Mouse (Mus musculus): ENCODE data around the gene Zfyve19. TPM values are rescaled to one million over a fixed set of nuclear protein-coding genes. Genes with fewer than 3 reads are reported as not detected.

Zfyve19 gene
- polyA plus RNA-seq, 1 experiment from 2014 or later = 68.5 TPM

Other genes starting within 250 kb of the Zfyve19 start
- gene Ccdc32, start 179.2 kb upstream of the Zfyve19 start, polyA plus RNA-seq (2015; fragmentation: Nextera tagmentation; extraction: Ambion mirVana) = 37.0 and 39.0 TPM in 2 replicates
- gene Rpusd2, start 173.8 kb upstream of the Zfyve19 start, polyA plus RNA-seq (2015; fragmentation: Nextera tagmentation; extraction: Ambion mirVana) = 3.7 and 4.8 TPM in 2 replicates
- gene Knl1, start 161.5 kb upstream of the Zfyve19 start, polyA plus RNA-seq (2015; fragmentation: Nextera tagmentation; extraction: Ambion mirVana) = 10.3 and 11.8 TPM in 2 replicates
- 11.7 and 12.7 TPM in 2 replicates for gene Rad51, start 95.8 kb upstream of the Zfyve19 start, polyA plus RNA-seq (2015; fragmentation: Nextera tagmentation; extraction: Ambion mirVana)
- 45.2 and 45.8 TPM in 2 replicates for gene Rmdn3, start 51.6 kb upstream of the Zfyve19 start, polyA plus RNA-seq (2015; fragmentation: Nextera tagmentation; extraction: Ambion mirVana)
- gene Gchfr, start 40.8 kb upstream of the Zfyve19 start, polyA plus RNA-seq (2015; fragmentation: Nextera tagmentation; extraction: Ambion mirVana) = 9.4 and 10.0 TPM in 2 replicates
- gene Gm14137, start 34.1 kb upstream of the Zfyve19 start, polyA plus RNA-seq (2015; fragmentation: Nextera tagmentation; extraction: Ambion mirVana) = 0.83 and 0.97 TPM in 2 replicates
- gene Dnajc17, start 178 bp downstream of the Zfyve19 start, polyA plus RNA-seq (2015; fragmentation: Nextera tagmentation; extraction: Ambion mirVana) = 22.6 and 24.8 TPM in 2 replicates
- not detected in 2 replicates for gene Ppp1r14d, start 21.3 kb downstream of the Zfyve19 start, polyA plus RNA-seq (2015; fragmentation: Nextera tagmentation; extraction: Ambion mirVana)
- 0.96 and 0.99 TPM in 2 replicates for gene Spint1, start 28.7 kb downstream of the Zfyve19 start, polyA plus RNA-seq (2015; fragmentation: Nextera tagmentation; extraction: Ambion mirVana)
- gene Rhov, start 62.7 kb downstream of the Zfyve19 start, polyA plus RNA-seq (2015; fragmentation: Nextera tagmentation; extraction: Ambion mirVana) = 44.2 and 45.5 TPM in 2 replicates
- gene Vps18, start 80.1 kb downstream of the Zfyve19 start, polyA plus RNA-seq (2015; fragmentation: Nextera tagmentation; extraction: Ambion mirVana) = 27.3 and 30.2 TPM in 2 replicates
- gene Dll4, start 117.2 kb downstream of the Zfyve19 start, polyA plus RNA-seq (2015; fragmentation: Nextera tagmentation; extraction: Ambion mirVana) = 5.0 and 5.1 TPM in 2 replicates
- 10.7 and 11.6 TPM in 2 replicates for gene Chac1, start 142.6 kb downstream of the Zfyve19 start, polyA plus RNA-seq (2015; fragmentation: Nextera tagmentation; extraction: Ambion mirVana)